Mouse (Mus musculus) testis, adult 2 months (tissue): Measurements from ENCODE around the gene Rsph1.
A peak's percentile ranks its signal among the peaks of the same experiment; 100 is the strongest.

Experiments
- CTCF ChIP-seq: fragments of 200-500 bp; IDR thresholded peaks from 2 replicates; pipeline ENCODE4 v1.5.1; 2012; ENCODE audit warnings: low read depth, mild to moderate bottlenecking, inconsistent platforms, low read length, moderate library complexity; ENCODE audit not compliant: control insufficient read depth, insufficient read depth, insufficient replicate concordance
- POLR2A ChIP-seq: fragments of 200-500 bp; IDR thresholded peaks from 2 replicates; pipeline ENCODE4 v1.6.1; 2012; ENCODE audit warnings: low read depth, mild to moderate bottlenecking, inconsistent platforms, low read length, moderate library complexity; ENCODE audit not compliant: control insufficient read depth

DNA sequence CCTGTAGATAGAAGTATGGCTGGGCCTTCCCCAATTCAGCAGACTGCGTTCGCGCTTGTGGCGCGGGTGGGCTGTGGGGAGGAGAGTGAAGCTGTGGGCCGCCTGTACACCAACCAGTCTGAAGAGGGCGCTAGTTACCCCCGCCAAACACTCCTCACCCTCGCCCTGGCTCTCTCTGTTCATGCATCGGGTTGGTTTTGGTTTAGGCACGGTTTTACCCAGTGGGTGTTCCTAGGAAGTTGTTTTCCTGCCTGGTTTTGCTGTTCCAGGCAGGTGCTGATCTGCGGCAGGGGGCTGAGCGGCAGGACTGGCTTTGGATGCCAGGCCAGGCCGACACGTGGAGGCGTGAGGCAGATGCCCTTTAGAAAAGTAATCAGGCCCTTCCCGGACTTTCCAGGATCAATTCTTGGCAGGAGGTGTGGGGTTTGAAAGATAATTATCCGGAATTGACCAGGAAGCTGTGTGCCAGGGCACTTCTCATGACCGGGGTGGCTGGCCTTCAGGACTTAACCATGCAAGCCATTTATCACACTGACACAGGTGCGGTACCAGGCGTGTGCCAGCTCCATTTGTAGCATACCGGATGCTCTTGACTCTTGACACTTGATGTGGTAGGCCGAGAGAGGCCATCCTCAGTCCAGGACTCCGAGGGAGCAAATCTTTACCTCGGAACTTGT, 18.2 kb upstream of the Rsph1 start:
- TF ChIP-seq CTCF (peak; percentile 76), POLR2A (no peak)
